Mouse (Mus musculus): ENCODE measurements around the gene Map2k1.

Gene Map2k1

GRCm38 (mm10) chr9:64242381-64242831 is 11.0 kb downstream of the Map2k1 start:
- DNase-seq, result peak; percentile 27 to 41

- DNase-seq, result peak in 1 of 2 experiments; percentile 16
These were observed 12.8 kb downstream of the Map2k1 start for GRCm38 (mm10) chr9:64240681-64241080.

GRCm38 (mm10) chr9:64240116-64240515 is 13.3 kb downstream of the Map2k1 start:
- DNase-seq, result no peak

GRCm38 (mm10) chr9:64236056-64236455 is 17.4 kb downstream of the Map2k1 start:
- no peak for DNase-seq

- DNase-seq, result no peak
These were observed 18.5 kb downstream of the Map2k1 start, which contains the start of gene Uchl4 for GRCm38 (mm10) chr9:64234768-64235435. TSS of gene Uchl4 (plus strand) at chr9:64235201.

GRCm38 (mm10) chr9:64233656-64234055 is 19.8 kb downstream of the Map2k1 start:
- DNase-seq, result no peak

- peak in 1 of 2 experiments; percentile 18 for DNase-seq
These were observed 21.0 kb downstream of the Map2k1 start for GRCm38 (mm10) chr9:64232257-64232957.

GRCm38 (mm10) chr9:64231674-64232073 is 21.8 kb downstream of the Map2k1 start:
- no peak for DNase-seq

- no peak for DNase-seq
These were observed 22.3 kb downstream of the Map2k1 start for GRCm38 (mm10) chr9:64231171-64231570.

- DNase-seq, result no peak
These were observed 24.5 kb downstream of the Map2k1 start for GRCm38 (mm10) chr9:64228972-64229371.

GRCm38 (mm10) chr9:64227736-64228135 is 25.7 kb downstream of the Map2k1 start:
- peak; percentile 25 to 26 for DNase-seq

GRCm38 (mm10) chr9:64225805-64226204 is 27.6 kb downstream of the Map2k1 start:
- DNase-seq, result no peak

GRCm38 (mm10) chr9:64222098-64222497 is 31.3 kb downstream of the Map2k1 start:
- DNase-seq, result no peak

GRCm38 (mm10) chr9:64221480-64221879 is 32.0 kb downstream of the Map2k1 start:
- DNase-seq, result no peak

GRCm38 (mm10) chr9:64220603-64221002 is 32.8 kb downstream of the Map2k1 start:
- DNase-seq, result no peak

GRCm38 (mm10) chr9:64219772-64220420 is 33.5 kb downstream of the Map2k1 start:
- no peak for DNase-seq

- no peak for DNase-seq
These were observed 34.1 kb downstream of the Map2k1 start for GRCm38 (mm10) chr9:64219305-64219704.

- no peak for DNase-seq
These were observed 35.5 kb downstream of the Map2k1 start for GRCm38 (mm10) chr9:64217887-64218286.

GRCm38 (mm10) chr9:64216641-64217040 is 36.8 kb downstream of the Map2k1 start:
- no peak for DNase-seq

GRCm38 (mm10) chr9:64216090-64216489 is 37.3 kb downstream of the Map2k1 start:
- DNase-seq, result no peak

- DNase-seq, result no peak
These were observed 39.0 kb downstream of the Map2k1 start for GRCm38 (mm10) chr9:64214452-64214851.

- DNase-seq, result no peak
These were observed 45.8 kb downstream of the Map2k1 start for GRCm38 (mm10) chr9:64207509-64208084.

GRCm38 (mm10) chr9:64202866-64203265 is 50.6 kb downstream of the Map2k1 start:
- no peak for DNase-seq

Data from lung, adult 18-20 months (tissue).